Mouse (Mus musculus): ENCODE results near the gene Prkca.

The Prkca gene

GRCm38 (mm10) chr11:108260775-108261517, 82.8 kb downstream of the Prkca start:
- in situ Hi-C loops (cut with MboI): no loop called here

- in situ Hi-C loops (cut with MboI): no loop called here
These were observed 84.3 kb downstream of the Prkca start for GRCm38 (mm10) chr11:108259391-108259790.

- in situ Hi-C loops (cut with MboI): no loop called here
These were observed 84.9 kb downstream of the Prkca start for GRCm38 (mm10) chr11:108258811-108259266.

GRCm38 (mm10) chr11:108257921-108258320, 85.8 kb downstream of the Prkca start:
- in situ Hi-C loops (cut with MboI): no loop called here

- in situ Hi-C loops (cut with MboI): no loop called here
These were observed 89.0 kb downstream of the Prkca start for GRCm38 (mm10) chr11:108254681-108255080.

GRCm38 (mm10) chr11:108251924-108252775, 91.6 kb downstream of the Prkca start:
- in situ Hi-C loops (cut with MboI): no loop called here

- in situ Hi-C loops (cut with MboI): no loop called here
These were observed 92.7 kb downstream of the Prkca start for GRCm38 (mm10) chr11:108250829-108251637.

GRCm38 (mm10) chr11:108250146-108250635, 93.5 kb downstream of the Prkca start:
- in situ Hi-C loops (cut with MboI): no loop called here

- in situ Hi-C loops (cut with MboI): no loop called here
These were observed 94.2 kb downstream of the Prkca start for GRCm38 (mm10) chr11:108249487-108249886.

- in situ Hi-C loops (cut with MboI): no loop called here
These were observed 94.7 kb downstream of the Prkca start for GRCm38 (mm10) chr11:108249047-108249403.

- in situ Hi-C loops (cut with MboI): no loop called here
These were observed 95.3 kb downstream of the Prkca start for GRCm38 (mm10) chr11:108248218-108249046.

GRCm38 (mm10) chr11:108247121-108247863, 96.4 kb downstream of the Prkca start:
- in situ Hi-C loops (cut with MboI): no loop called here

- in situ Hi-C loops (cut with MboI): no loop called here
These were observed 97.4 kb downstream of the Prkca start for GRCm38 (mm10) chr11:108246267-108246702.

GRCm38 (mm10) chr11:108244241-108244640, 99.5 kb downstream of the Prkca start:
- in situ Hi-C loops (cut with MboI): no loop called here

- in situ Hi-C loops (cut with MboI): no loop called here
These were observed 100.1 kb downstream of the Prkca start for GRCm38 (mm10) chr11:108243633-108244032.

GRCm38 (mm10) chr11:108240924-108241498, 102.7 kb downstream of the Prkca start:
- in situ Hi-C loops (cut with MboI): no loop called here

- in situ Hi-C loops (cut with MboI): no loop called here
These were observed 104.6 kb downstream of the Prkca start for GRCm38 (mm10) chr11:108239173-108239572.

- in situ Hi-C loops (cut with MboI): no loop called here
These were observed 106.8 kb downstream of the Prkca start for GRCm38 (mm10) chr11:108236754-108237428.

GRCm38 (mm10) chr11:108236195-108236594, 107.5 kb downstream of the Prkca start:
- in situ Hi-C loops (cut with MboI): no loop called here
